Mouse (Mus musculus): ENCODE data around the gene Thsd4.

Thsd4 gene

GRCm38 (mm10) chr9:60517148-60517547 is 4.7 kb downstream of the Thsd4 start:
- DNase-seq (ENCODE audit: low read depth), result no peak

- no peak for DNase-seq (ENCODE audit: low read depth)
Observed at GRCm38 (mm10) chr9:60516379-60516778, 5.5 kb downstream of the Thsd4 start.

- no peak for DNase-seq (ENCODE audit: low read depth)
Observed at GRCm38 (mm10) chr9:60513329-60513788, 8.5 kb downstream of the Thsd4 start.

- DNase-seq (ENCODE audit: low read depth), result no peak
Observed at GRCm38 (mm10) chr9:60510876-60511275, 11.0 kb downstream of the Thsd4 start.

GRCm38 (mm10) chr9:60506136-60506535 is 15.7 kb downstream of the Thsd4 start:
- DNase-seq (ENCODE audit: low read depth), result no peak

- no peak for DNase-seq (ENCODE audit: low read depth)
Observed at GRCm38 (mm10) chr9:60504378-60505285, 17.2 kb downstream of the Thsd4 start.

GRCm38 (mm10) chr9:60502220-60502619 is 19.6 kb downstream of the Thsd4 start:
- no peak for DNase-seq (ENCODE audit: low read depth)

GRCm38 (mm10) chr9:60501504-60502179 is 20.2 kb downstream of the Thsd4 start:
- no peak for DNase-seq (ENCODE audit: low read depth)

GRCm38 (mm10) chr9:60492275-60492974 is 29.4 kb downstream of the Thsd4 start:
- no peak for DNase-seq (ENCODE audit: low read depth)

- DNase-seq (ENCODE audit: low read depth), result no peak
Observed at GRCm38 (mm10) chr9:60491489-60492100, 30.3 kb downstream of the Thsd4 start.

GRCm38 (mm10) chr9:60491079-60491478 is 30.8 kb downstream of the Thsd4 start:
- DNase-seq (ENCODE audit: low read depth), result no peak

- DNase-seq (ENCODE audit: low read depth), result no peak
Observed at GRCm38 (mm10) chr9:60488816-60489215, 33.0 kb downstream of the Thsd4 start.

- no peak for DNase-seq (ENCODE audit: low read depth)
Observed at GRCm38 (mm10) chr9:60482165-60482564, 39.7 kb downstream of the Thsd4 start.

GRCm38 (mm10) chr9:60480052-60480451 is 41.8 kb downstream of the Thsd4 start:
- no peak for DNase-seq (ENCODE audit: low read depth)

- no peak for DNase-seq (ENCODE audit: low read depth)
Observed at GRCm38 (mm10) chr9:60478806-60479205, 43.0 kb downstream of the Thsd4 start.

GRCm38 (mm10) chr9:60477991-60478750 is 43.7 kb downstream of the Thsd4 start:
- no peak for DNase-seq (ENCODE audit: low read depth)

GRCm38 (mm10) chr9:60460010-60460982 is 61.5 kb downstream of the Thsd4 start:
- no peak for DNase-seq (ENCODE audit: low read depth)

GRCm38 (mm10) chr9:60458468-60458962 is 63.3 kb downstream of the Thsd4 start:
- no peak for DNase-seq (ENCODE audit: low read depth)

GRCm38 (mm10) chr9:60457359-60458210 is 64.3 kb downstream of the Thsd4 start:
- DNase-seq (ENCODE audit: low read depth), result no peak
